Mouse (Mus musculus): ENCODE data around the gene Stard9.
"Not testable (repeated sequence)": the region's sequence is repeated elsewhere in the genome, so short reads cannot be mapped to it uniquely, and the experiment has no call there.

Gene Stard9

GRCm38 (mm10) chr2:120654693-120655092, 25.8 kb downstream of the Stard9 start:
- no peak for DNase-seq (ENCODE audit: low spot score in 2 of 2)

- DNase-seq (ENCODE audit: low spot score in 2 of 2): no peak
Measured at GRCm38 (mm10) chr2:120655905-120656304, 27.0 kb downstream of the Stard9 start.

- no peak for DNase-seq (ENCODE audit: low spot score in 2 of 2)
Measured at GRCm38 (mm10) chr2:120656711-120657110, 27.8 kb downstream of the Stard9 start.

GRCm38 (mm10) chr2:120658486-120658885, 29.6 kb downstream of the Stard9 start:
- no peak for DNase-seq (ENCODE audit: low spot score in 2 of 2)

GRCm38 (mm10) chr2:120659318-120659717, 30.4 kb downstream of the Stard9 start:
- no peak for DNase-seq (ENCODE audit: low spot score in 2 of 2)

- no peak for DNase-seq (ENCODE audit: low spot score in 2 of 2)
Measured at GRCm38 (mm10) chr2:120660486-120661078, 31.7 kb downstream of the Stard9 start.

- DNase-seq (ENCODE audit: low spot score in 2 of 2): no peak
Measured at GRCm38 (mm10) chr2:120662766-120663165, 33.8 kb downstream of the Stard9 start.

- DNase-seq (ENCODE audit: low spot score in 2 of 2): no peak
Measured at GRCm38 (mm10) chr2:120663491-120664154, 34.7 kb downstream of the Stard9 start.

GRCm38 (mm10) chr2:120667446-120667845, 38.5 kb downstream of the Stard9 start:
- no peak for DNase-seq (ENCODE audit: low spot score in 2 of 2)

GRCm38 (mm10) chr2:120670253-120670652, 41.3 kb downstream of the Stard9 start:
- DNase-seq (ENCODE audit: low spot score in 2 of 2): no peak

GRCm38 (mm10) chr2:120681151-120681550, 52.2 kb downstream of the Stard9 start:
- not testable (repeated sequence) for DNase-seq (ENCODE audit: low spot score in 2 of 2)

GRCm38 (mm10) chr2:120697767-120698166, 68.8 kb downstream of the Stard9 start:
- no peak for DNase-seq (ENCODE audit: low spot score in 2 of 2)

- DNase-seq (ENCODE audit: low spot score in 2 of 2): no peak
Measured at GRCm38 (mm10) chr2:120700379-120700885, 71.5 kb downstream of the Stard9 start.

GRCm38 (mm10) chr2:120702675-120703074, 73.8 kb downstream of the Stard9 start:
- no peak for DNase-seq (ENCODE audit: low spot score in 2 of 2)

GRCm38 (mm10) chr2:120707041-120707440, 78.1 kb downstream of the Stard9 start:
- DNase-seq (ENCODE audit: low spot score in 2 of 2): no peak

GRCm38 (mm10) chr2:120710154-120710553, 81.2 kb downstream of the Stard9 start:
- DNase-seq (ENCODE audit: low spot score in 2 of 2): no peak

GRCm38 (mm10) chr2:120710948-120711347, 82.0 kb downstream of the Stard9 start:
- no peak for DNase-seq (ENCODE audit: low spot score in 2 of 2)

GRCm38 (mm10) chr2:120713441-120713840, 84.5 kb downstream of the Stard9 start:
- DNase-seq (ENCODE audit: low spot score in 2 of 2): no peak

GRCm38 (mm10) chr2:120718496-120718895, 89.6 kb downstream of the Stard9 start:
- no peak for DNase-seq (ENCODE audit: low spot score in 2 of 2)

- DNase-seq (ENCODE audit: low spot score in 2 of 2): no peak
Measured at GRCm38 (mm10) chr2:120720821-120721220, 91.9 kb downstream of the Stard9 start.

- no peak for DNase-seq (ENCODE audit: low spot score in 2 of 2)
Measured at GRCm38 (mm10) chr2:120721911-120722310, 93.0 kb downstream of the Stard9 start.

- no peak for DNase-seq (ENCODE audit: low spot score in 2 of 2)
Measured at GRCm38 (mm10) chr2:120722491-120722890, 93.6 kb downstream of the Stard9 start.

- no peak for DNase-seq (ENCODE audit: low spot score in 2 of 2)
Measured at GRCm38 (mm10) chr2:120723621-120724020, 94.7 kb downstream of the Stard9 start.

Data from spleen, postnatal 14 days (tissue).